Mouse (Mus musculus) olfactory bulb, adult 2 months (tissue): ENCODE measurements around the gene Msgn1. TPM values are rescaled to one million over a fixed set of nuclear protein-coding genes. Genes with fewer than 3 reads are reported as not detected.

ENCODE experiments used
- H3K27ac ChIP-seq: fragments of 200-500 bp; 2 replicates; pipeline ENCODE4 v1.5.1; 2012; ENCODE audit warnings: low read depth, low read length; ENCODE audit not compliant: insufficient read depth
- H3K4me1 ChIP-seq: fragments of 200-500 bp; 2 replicates; pipeline ENCODE4 v1.6.1; 2012; ENCODE audit warnings: low read length; ENCODE audit not compliant: control insufficient read depth, insufficient read depth
- H3K4me3 ChIP-seq: fragments of 200-500 bp; 2 replicates; pipeline ENCODE4 v1.5.1; 2012; ENCODE audit warnings: mild to moderate bottlenecking, low read depth, low read length, moderate library complexity; ENCODE audit not compliant: insufficient read depth
- CTCF ChIP-seq: fragments of 200-500 bp; IDR thresholded peaks from 2 replicates; pipeline ENCODE4 v1.5.1; 2012; ENCODE audit warnings: low read depth, mild to moderate bottlenecking, low read length, moderate library complexity; ENCODE audit not compliant: insufficient read depth
- POLR2A ChIP-seq: fragments of 200-500 bp; IDR thresholded peaks from 2 replicates; pipeline ENCODE4 v1.6.1; 2012; ENCODE audit warnings: mild to moderate bottlenecking, low read depth, low read length, moderate library complexity; ENCODE audit not compliant: insufficient read depth
- WGBS: fragments of 180-500 bp; shearing (Covaris S2); methylation state at CpG from one replicate; pipeline ENCODE4 v1.1.7; 2018; 5-methylcytosine and 5-hydroxymethylcytosine counted together
- polyA plus RNA-seq: library from polyadenylated mRNA; stranded (reverse); fragments of >200 nt; gene quantifications from 2 replicates; pipeline ENCODE4 v1.2.4, GENCODE M21; 2012; ENCODE audit warnings: low replicate concordance; ENCODE audit not compliant: missing spikeins, insufficient read depth, insufficient read length

Gene Msgn1
- polyA plus RNA-seq, 1 experiment, result not detected

DNA sequence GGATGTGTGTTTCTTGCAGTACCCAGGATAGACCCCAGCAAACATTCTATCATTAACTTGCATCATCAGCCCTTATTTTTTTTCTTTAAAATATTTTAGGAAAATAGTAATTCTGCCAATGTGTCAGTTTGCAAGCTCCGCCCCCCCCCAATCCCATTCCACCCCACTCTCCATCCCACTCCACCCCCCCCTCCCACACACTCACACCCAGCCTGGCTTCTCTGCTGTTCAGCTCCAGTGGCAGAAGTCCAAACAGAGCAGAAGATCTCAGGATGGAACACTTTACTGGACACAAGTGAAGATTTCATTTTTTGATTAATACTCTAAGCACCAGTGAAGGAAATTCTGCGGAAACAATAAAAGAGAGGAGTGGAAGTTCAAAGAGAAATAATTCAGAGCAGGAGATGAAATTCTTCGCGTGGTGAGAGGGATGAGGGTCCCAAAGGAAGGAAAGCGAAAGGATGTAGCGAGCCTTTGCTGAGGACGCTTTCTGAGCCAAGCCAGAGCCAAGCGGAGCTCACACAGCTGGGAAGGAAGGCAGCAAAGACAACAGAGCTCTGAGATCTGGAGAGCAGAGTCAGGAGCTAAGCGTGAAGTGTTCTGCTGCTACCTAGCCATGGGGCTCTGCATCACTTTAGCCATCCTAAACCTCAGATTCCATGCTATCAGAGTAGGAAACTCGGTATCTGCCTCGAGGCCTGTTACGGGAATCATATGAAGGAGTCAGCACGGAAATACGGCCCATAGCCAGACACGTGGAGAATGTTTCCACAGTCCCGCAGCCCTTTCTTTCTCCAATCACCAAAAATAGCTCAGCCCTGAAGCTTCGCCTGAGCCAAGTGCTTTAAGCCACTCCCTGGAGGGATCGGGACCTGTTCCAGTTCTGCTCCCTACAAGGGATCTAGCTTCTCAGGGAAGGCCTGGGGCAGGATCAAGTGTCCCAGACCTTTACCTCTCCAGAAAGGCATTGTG lies 4.8 kb downstream of the Msgn1 start:
- Histone ChIP-seq H3K4me3 (no peak overlapping the region), H3K27ac (no peak overlapping the region), H3K4me1 (peaks cover 4% of the 10 kb centered on the region)
- no peak for TF ChIP-seq CTCF
- TF ChIP-seq POLR2A, result no peak
- WGBS, result 41% methylated on average over 18 of the region's 18 CpGs

DNA sequence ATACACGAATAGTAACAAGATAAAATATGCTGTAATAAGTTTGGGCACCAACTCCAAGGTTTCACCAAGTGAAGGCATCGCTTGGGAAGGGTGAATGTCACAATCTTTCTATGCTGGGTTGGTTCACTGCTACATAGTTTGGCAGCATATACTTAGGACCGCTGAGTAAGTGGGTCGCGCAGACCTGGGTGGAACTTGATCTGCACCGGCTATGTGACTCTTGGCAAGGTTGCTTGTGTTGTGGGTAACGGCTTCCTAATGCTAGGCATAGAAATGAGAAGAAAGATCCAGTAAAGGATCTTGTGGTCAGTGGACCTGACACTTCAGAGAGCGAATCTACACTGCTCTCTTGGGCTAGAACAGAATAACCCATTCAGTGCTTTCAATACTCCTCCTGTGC lies 6.3 kb downstream of the Msgn1 start:
- TF ChIP-seq CTCF (no peak), POLR2A (no peak)
- 73% methylated on average over 8 of the region's 8 CpGs for WGBS

DNA sequence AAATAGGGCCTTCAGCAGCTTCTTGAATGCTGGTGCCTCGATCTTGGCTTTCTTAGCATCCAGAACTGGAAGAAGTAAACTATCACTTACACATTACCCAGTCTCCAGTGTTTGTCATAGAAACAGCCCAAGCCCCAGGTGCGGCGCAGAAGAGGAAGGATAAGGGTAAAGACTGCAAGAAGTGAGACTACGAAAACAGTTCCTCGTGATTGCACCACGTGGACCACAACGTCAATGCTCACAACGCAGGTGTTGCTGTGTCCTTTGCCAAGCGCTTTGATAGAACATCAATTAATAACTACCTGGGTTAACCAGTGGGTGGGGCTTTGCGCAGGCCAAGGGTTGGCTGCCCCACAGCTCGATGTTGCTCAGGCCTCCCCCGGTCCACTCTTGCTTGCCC lies 8.1 kb downstream of the Msgn1 start:
- TF ChIP-seq CTCF (no peak), POLR2A (no peak)
- Histone ChIP-seq H3K4me1 (peaks cover 8% of the 10 kb centered on the region), H3K27ac (no peak overlapping the region), H3K4me3 (no peak overlapping the region)
- 95% methylated on average over 12 of the region's 12 CpGs for WGBS

More for the DNA sequence above, 6.3 kb downstream of the Msgn1 start:
- no peak overlapping the region for H3K27ac ChIP-seq
- no peak overlapping the region for H3K4me3 ChIP-seq
- peaks cover 4% of the 10 kb centered on the region for H3K4me1 ChIP-seq

DNA sequence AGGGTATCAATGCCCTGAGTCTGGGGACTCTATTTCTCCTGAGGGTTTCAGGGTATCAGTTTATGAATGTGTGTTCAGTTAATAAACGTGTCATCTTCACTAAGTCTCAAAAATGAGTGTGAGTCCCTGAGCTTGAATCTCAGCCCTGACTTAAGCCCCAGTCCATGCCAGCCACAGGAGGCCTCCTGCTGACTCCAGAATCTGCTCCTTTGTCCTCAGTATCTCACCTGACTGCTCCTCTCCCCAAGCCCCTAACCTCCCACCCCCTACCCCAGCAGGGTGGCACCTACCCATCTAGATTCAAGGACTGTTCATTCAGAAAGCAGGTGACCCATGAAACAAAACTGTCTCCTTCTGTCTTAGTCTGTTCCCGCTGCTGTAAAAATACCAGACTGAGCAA lies 10.2 kb downstream of the Msgn1 start:
- TF ChIP-seq POLR2A (no peak), CTCF (no peak)
- H3K27ac ChIP-seq, result no peak overlapping the region
- H3K4me3 ChIP-seq, result no peak overlapping the region
- 65% methylated on average over 2 of the region's 2 CpGs for WGBS
- H3K4me1 ChIP-seq, result peaks cover 4% of the 10 kb centered on the region

DNA sequence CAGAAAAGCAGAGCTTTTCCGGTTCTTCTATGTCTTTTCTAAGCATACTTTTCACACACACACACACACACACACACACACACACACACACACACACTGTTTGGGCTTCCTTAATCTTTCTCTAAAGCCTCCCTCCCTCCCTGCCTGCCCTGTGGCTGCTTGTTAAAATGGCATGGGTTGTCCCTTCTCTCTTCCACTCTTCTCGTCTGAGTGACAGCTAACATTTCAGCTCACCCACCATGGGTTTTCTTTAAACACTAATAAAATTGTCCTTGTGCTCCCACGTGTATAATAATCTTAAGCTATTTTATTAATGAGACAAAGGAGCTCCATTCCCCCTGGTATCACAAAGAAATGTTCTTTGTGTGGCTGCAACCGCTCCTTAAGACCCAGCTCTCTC lies 10.7 kb downstream of the Msgn1 start:
- TF ChIP-seq POLR2A (no peak), CTCF (no peak)
- 43% methylated on average over 4 of the region's 4 CpGs for whole genome bisulfite sequencing
- Histone ChIP-seq H3K4me3 (no peak overlapping the region), H3K27ac (no peak overlapping the region), H3K4me1 (peaks cover 4% of the 10 kb centered on the region)

DNA sequence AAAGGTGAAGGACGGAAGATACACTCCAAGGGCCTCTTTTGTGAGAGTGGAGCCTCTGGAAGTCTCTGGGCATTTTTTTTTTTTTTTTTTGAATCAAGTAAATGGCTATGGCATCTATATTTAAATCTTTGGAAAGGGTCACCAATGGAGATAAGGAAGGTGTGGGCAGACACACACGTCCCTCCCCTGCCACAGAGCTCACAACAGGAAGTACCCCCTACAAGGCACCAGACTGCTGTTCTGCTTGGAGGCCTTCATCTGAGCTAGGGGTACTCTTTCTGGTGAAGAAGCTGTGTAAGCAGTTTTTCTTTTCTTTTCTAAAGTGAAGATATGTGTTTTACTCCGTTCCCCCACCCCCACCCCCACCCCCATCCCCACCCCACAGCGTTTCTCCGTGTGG lies 11.9 kb downstream of the Msgn1 start:
- Histone ChIP-seq H3K4me1 (peaks cover 4% of the 10 kb centered on the region), H3K4me3 (no peak overlapping the region), H3K27ac (no peak overlapping the region)
- WGBS, result 73% methylated on average over 5 of the region's 5 CpGs
- TF ChIP-seq CTCF (no peak), POLR2A (no peak)

DNA sequence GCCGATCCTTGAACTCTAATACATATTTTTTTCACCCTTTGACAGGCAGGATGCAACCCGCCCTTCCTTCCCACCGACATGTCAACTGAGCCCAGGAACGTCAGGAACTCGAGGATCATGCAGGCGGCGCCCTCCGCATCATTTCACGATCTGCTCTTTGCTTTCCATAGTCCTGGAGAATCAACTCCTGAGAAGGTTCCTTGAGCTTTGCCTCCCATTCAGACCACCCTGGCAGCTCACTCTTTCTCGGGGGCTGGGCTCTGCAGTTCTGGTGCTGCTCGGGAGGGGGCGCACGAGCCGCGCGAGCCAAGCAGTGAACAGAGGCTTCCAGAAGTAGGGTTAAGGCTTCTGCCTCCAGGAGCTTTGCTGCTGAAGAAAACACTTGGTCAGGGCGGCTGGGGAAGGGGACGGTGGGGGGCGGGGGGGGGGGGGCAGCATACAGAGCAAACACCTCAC lies 12.6 kb downstream of the Msgn1 start:
- H3K4me3 ChIP-seq, result peak overlapping the region; percentile 1; the same call in 1 of the 2 replicates
- WGBS, result 11% methylated on average over 16 of the region's 19 CpGs
- no peak for TF ChIP-seq POLR2A
- TF ChIP-seq CTCF, result peak; percentile 82

DNA sequence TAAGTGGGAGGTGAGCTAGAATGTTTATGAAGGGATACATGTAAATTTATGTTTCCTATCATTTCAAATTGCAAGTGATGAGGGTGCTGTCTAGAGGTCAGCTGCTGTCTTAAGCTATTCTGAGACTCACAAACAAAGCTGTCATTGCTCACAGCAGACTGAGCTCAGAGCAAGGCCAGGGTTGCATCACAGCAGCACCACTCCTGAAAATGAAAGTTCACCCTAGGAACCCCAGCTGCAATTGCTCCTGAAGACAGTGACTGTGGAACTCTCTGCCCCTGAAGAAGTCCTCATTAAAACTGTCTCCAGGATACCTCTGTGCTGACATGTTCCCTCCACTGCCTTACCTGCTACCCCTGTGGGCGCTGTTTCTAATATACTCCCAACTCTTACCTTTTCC lies 13.7 kb downstream of the Msgn1 start:
- no peak for TF ChIP-seq CTCF
- TF ChIP-seq POLR2A, result no peak
- Histone ChIP-seq H3K4me3 (no peak overlapping the region), H3K27ac (no peak overlapping the region), H3K4me1 (peaks cover 4% of the 10 kb centered on the region)
- 100% methylated on average over 1 of the region's 1 CpGs for WGBS

More for the DNA sequence above, 12.6 kb downstream of the Msgn1 start:
- Histone ChIP-seq H3K27ac (no peak overlapping the region), H3K4me1 (peaks cover 4% of the 10 kb centered on the region)

DNA sequence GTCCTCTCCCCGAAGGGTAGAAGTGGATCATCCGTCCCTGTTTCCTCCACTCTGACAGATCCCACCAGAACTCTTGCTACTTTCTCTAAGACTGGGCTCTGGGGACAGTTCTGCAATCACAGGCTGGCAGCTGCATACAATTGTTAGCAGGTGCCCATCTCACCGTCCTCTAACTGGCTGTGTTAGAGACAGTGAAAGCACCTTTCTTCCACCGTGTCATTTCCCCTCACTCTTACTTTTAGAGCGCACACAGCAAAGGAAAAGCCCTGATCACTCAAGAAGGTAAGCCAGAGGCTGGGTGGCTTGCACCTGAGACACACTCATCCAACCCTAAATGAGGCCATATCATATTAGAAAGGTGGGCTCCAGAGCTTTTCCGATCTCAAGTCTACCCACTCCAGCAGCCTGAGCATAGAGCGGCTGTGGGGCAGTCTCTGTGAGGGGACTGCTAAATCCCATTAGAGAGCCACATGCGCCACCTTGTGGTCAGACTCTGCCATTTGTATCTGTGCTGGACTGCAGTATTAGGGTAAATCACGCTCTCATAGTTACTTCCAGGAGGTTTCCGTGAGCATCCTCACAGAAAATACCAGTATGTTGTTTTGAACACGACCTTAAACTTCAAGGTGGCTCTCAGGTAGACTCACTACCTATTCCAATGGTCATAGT lies 30.2 kb downstream of the Msgn1 start:
- H3K4me1 ChIP-seq, result no peaks in the 10 kb centered on the region
- WGBS, result 23% methylated on average over 11 of the region's 11 CpGs
- no peak overlapping the region for H3K27ac ChIP-seq
- no peak overlapping the region for H3K4me3 ChIP-seq
- TF ChIP-seq POLR2A (no peak), CTCF (peak; percentile 55)
